Mouse (Mus musculus): ENCODE results near the gene C1d. TPM values are rescaled to one million over a fixed set of nuclear protein-coding genes. Genes with fewer than 3 reads are reported as not detected.

C1d gene
- polyA plus RNA-seq, 1 experiment from 2014 or later = 115 TPM

DNA sequence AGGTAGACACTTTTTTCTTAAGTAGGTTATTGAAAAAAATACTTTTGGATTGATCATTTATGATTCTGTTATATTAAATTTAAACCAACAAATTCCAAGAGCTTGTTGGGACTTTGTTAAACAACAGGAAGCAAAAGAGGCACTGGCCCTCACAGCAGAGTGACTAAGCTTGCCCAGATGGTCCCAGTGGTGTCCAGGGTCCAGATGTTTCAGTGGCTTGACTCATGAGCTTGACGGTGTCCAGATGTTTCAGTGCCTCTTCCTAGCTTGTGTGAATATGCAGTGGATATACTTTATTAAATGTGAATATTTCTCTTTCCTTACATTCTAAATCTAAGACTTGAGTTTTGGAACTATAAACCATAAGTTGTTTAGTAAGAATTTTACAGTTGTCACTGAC lies 11.4 kb downstream of the C1d start:
- ATAC-seq (replicated peaks; ENCODE audit: low FRiP score, low read depth) = no peak

DNA sequence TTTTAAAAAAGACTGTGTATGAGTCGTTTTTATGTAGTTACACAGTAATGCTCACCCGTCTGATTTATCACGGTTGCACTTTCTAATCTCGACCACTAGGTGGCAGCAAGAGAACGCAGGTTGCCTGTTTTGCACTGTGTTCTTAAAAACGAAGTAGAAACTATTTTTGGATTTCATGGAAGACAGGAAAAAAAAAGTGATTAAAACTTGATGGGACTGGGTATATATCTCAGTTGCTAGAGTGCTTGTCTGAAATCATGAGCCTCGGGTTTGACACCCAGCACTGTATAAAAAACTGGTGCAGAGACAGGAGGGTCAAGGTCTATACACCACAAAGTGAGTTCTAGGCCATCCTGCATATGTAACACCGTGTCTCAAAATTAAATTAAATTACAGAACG lies 22.6 kb downstream of the C1d start:
- Histone ChIP-seq H3K9me3 (replicated peaks; ENCODE audit: low read length) (no peaks in the 10 kb centered on the region), H3K4me1 (replicated peaks; ENCODE audit: insufficient read depth, low read length) (no peaks in the 10 kb centered on the region), H3K4me2 (ENCODE audit: low read length) (no peak overlapping the region), H3K27me3 (ENCODE audit: insufficient read depth, low read length) (no peaks in the 10 kb centered on the region), H3K9ac (ENCODE audit: low read depth, low read length) (no peak overlapping the region), H3K4me3 (replicated peaks; ENCODE audit: low read depth, low read length) (no peak overlapping the region), H3K36me3 (ENCODE audit: insufficient read depth, low read length) (no peaks in the 10 kb centered on the region), H3K27ac (no peak overlapping the region)
- TF ChIP-seq CTCF (IDR thresholded peaks at IDR 0.05; ENCODE audit: low read depth) = peak; percentile 96
- ATAC-seq (replicated peaks; ENCODE audit: low FRiP score, low read depth) (no peak; the same call in 1 of the 2 replicates), DNase-seq (ENCODE audit: low spot score) (peak; percentile 86)
- WGBS = 12% methylated on average over 9 of the region's 9 CpGs

More for the DNA sequence above, 11.4 kb downstream of the C1d start:
- Histone ChIP-seq H3K27me3 (ENCODE audit: insufficient read depth, low read length) (no peaks in the 10 kb centered on the region), H3K27ac (no peak overlapping the region), H3K4me1 (replicated peaks; ENCODE audit: insufficient read depth, low read length) (no peaks in the 10 kb centered on the region), H3K4me3 (replicated peaks; ENCODE audit: low read depth, low read length) (no peak overlapping the region), H3K9ac (ENCODE audit: low read depth, low read length) (no peak overlapping the region), H3K4me2 (ENCODE audit: low read length) (no peak overlapping the region), H3K9me3 (replicated peaks; ENCODE audit: low read length) (no peaks in the 10 kb centered on the region), H3K36me3 (ENCODE audit: insufficient read depth, low read length) (peaks cover 10% of the 10 kb centered on the region; the same call in 1 of the 2 replicates)
- WGBS = 85% methylated on average over 1 of the region's 1 CpGs
- TF ChIP-seq CTCF (IDR thresholded peaks at IDR 0.05; ENCODE audit: low read depth) = no peak
- no peak for DNase-seq (ENCODE audit: low spot score)

DNA sequence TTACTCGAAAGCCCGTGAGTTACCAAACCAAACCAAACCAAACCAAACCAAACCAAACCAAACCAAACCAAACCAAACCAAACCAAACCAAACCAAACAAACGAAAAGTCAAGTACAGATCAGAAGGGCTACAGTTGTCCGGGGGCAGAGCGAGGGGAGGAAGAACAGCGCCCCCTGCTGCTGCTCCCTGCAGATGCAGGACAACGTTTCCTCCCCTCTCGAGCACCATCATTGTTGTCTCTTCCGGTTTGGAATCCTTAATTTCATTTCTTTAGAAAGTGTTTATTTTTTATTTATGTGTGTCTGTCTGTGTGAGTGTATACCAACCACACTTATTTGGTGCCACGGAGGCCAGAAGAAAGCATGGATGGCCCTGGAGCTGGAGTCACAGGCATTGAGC lies 26.7 kb downstream of the C1d start:
- Histone ChIP-seq H3K9ac (ENCODE audit: low read depth, low read length) (no peak overlapping the region), H3K9me3 (replicated peaks; ENCODE audit: low read length) (no peaks in the 10 kb centered on the region), H3K4me2 (ENCODE audit: low read length) (no peak overlapping the region), H3K27ac (no peak overlapping the region), H3K36me3 (ENCODE audit: insufficient read depth, low read length) (no peaks in the 10 kb centered on the region), H3K4me1 (replicated peaks; ENCODE audit: insufficient read depth, low read length) (no peaks in the 10 kb centered on the region), H3K4me3 (replicated peaks; ENCODE audit: low read depth, low read length) (no peak overlapping the region), H3K27me3 (ENCODE audit: insufficient read depth, low read length) (no peaks in the 10 kb centered on the region)
- 75% methylated on average over 10 of the region's 10 CpGs for whole genome bisulfite sequencing
- DNase-seq (ENCODE audit: low spot score) (no peak), ATAC-seq (replicated peaks; ENCODE audit: low FRiP score, low read depth) (no peak)
- TF ChIP-seq CTCF (IDR thresholded peaks at IDR 0.05; ENCODE audit: low read depth) = 0 out of 2 replicates have a peak, but pooled peaks have one; percentile 35

DNA sequence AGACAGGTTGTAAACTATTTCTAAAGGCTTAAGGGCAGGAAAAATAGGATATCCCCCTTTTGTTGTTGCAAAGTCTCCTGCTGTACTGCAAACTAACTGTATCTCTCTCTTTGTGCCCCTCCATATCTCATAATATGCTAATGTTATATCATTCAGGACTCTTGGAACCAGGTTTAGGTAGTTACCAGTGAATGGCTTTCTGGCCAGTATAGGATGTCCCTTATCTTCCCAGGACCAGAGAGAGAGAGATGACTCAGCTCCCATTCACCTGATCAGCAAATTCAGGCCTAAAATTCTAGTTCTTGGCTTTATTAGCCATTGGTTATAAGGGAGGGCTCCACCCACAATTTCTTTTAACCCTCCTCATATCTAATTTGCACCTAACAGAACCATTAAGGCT lies 31.5 kb downstream of the C1d start:
- Histone ChIP-seq H3K9ac (ENCODE audit: low read depth, low read length) (no peak overlapping the region), H3K4me3 (replicated peaks; ENCODE audit: low read depth, low read length) (no peak overlapping the region), H3K36me3 (ENCODE audit: insufficient read depth, low read length) (no peaks in the 10 kb centered on the region), H3K27ac (no peak overlapping the region), H3K27me3 (ENCODE audit: insufficient read depth, low read length) (no peaks in the 10 kb centered on the region), H3K4me2 (ENCODE audit: low read length) (no peak overlapping the region), H3K4me1 (replicated peaks; ENCODE audit: insufficient read depth, low read length) (no peaks in the 10 kb centered on the region), H3K9me3 (replicated peaks; ENCODE audit: low read length) (no peaks in the 10 kb centered on the region)
- no peak for DNase-seq (ENCODE audit: low spot score)
- no peak for TF ChIP-seq CTCF (IDR thresholded peaks at IDR 0.05; ENCODE audit: low read depth)
- ATAC-seq (replicated peaks; ENCODE audit: low FRiP score, low read depth) = no peak

DNA sequence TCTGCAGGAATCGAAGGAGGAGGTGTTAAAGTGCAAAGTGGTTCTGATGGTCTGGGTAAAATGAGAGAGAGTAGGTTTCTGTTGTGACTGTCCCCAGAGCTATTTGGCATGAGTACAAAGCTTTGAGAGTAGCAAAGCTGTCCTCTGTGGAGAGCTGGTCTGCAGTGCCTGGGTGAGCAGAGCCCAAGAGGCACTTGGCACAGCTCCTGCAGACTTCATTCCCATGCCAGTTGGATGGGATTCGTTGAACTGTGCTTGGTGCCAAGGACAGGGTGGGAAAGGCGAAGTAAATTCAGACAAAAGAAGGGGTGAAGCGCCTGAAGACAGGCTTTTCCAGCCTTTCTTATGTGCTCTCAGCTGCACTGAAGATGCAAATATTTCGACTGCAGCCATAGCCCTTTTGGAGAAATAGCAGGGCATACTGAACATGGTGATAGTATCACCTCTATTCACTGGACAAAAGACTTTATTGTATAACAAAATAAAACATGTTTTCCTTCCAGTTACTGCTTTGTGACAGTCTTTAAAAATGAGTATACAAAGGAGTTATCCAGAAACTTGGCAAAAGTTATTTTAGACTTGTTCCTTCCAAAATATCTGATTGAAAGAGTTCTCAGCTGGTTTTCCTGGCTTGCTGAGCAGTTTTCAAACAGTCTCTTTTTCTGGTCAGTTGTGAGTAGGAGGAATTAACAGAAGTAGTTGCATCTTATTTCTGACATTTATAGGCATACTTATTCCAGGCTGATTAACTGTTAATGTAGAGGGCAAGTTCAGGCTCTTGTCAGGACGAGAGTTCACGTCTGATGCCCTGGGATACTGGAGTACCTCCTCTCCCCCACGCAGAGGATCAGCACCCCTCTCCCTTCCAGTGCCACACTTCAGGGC lies 48.9 kb downstream of the C1d start:
- Histone ChIP-seq H3K9ac (ENCODE audit: low read depth, low read length) (no peak overlapping the region), H3K4me3 (replicated peaks; ENCODE audit: low read depth, low read length) (no peak overlapping the region), H3K36me3 (ENCODE audit: insufficient read depth, low read length) (no peaks in the 10 kb centered on the region), H3K4me1 (replicated peaks; ENCODE audit: insufficient read depth, low read length) (no peaks in the 10 kb centered on the region), H3K9me3 (replicated peaks; ENCODE audit: low read length) (no peaks in the 10 kb centered on the region), H3K27ac (no peak overlapping the region), H3K27me3 (ENCODE audit: insufficient read depth, low read length) (no peaks in the 10 kb centered on the region), H3K4me2 (ENCODE audit: low read length) (no peak overlapping the region)
- DNase-seq (ENCODE audit: low spot score) = peak; percentile 21
- no peak for TF ChIP-seq CTCF (IDR thresholded peaks at IDR 0.05; ENCODE audit: low read depth)
- no peak for ATAC-seq (replicated peaks; ENCODE audit: low FRiP score, low read depth)
- 51% methylated on average over 8 of the region's 8 CpGs for WGBS

DNA sequence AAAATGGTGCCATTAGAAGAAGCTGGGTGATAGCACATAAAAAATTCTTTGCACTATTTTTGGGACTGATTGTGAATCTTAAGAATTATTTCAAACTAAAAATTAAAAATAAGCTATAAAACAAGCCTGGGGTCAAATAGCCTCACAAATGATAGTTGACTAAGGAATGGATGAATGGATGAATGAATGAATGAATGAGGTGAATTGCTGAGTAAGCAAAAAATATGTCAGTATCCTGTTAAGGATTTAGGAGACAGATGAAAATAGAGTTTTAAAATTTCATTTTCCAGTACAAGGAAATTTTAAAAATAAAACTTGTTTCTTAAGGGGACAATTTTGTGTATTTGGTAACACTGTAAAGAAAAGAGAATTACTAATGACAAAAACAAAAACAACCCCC lies 50.1 kb downstream of the C1d start:
- ATAC-seq (replicated peaks; ENCODE audit: low FRiP score, low read depth) = no peak
- no peak for TF ChIP-seq CTCF (IDR thresholded peaks at IDR 0.05; ENCODE audit: low read depth)
- no peak overlapping the region for H3K27ac ChIP-seq

More for the DNA sequence above, 50.1 kb downstream of the C1d start:
- Histone ChIP-seq H3K4me2 (ENCODE audit: low read length) (no peak overlapping the region), H3K27me3 (ENCODE audit: insufficient read depth, low read length) (no peaks in the 10 kb centered on the region), H3K4me3 (replicated peaks; ENCODE audit: low read depth, low read length) (no peak overlapping the region), H3K9ac (ENCODE audit: low read depth, low read length) (no peak overlapping the region), H3K9me3 (replicated peaks; ENCODE audit: low read length) (no peaks in the 10 kb centered on the region), H3K4me1 (replicated peaks; ENCODE audit: insufficient read depth, low read length) (no peaks in the 10 kb centered on the region), H3K36me3 (ENCODE audit: insufficient read depth, low read length) (no peaks in the 10 kb centered on the region)
- DNase-seq (ENCODE audit: low spot score) = no peak

Other genes starting within 250 kb of the C1d start
- gene Cnrip1, start 206.0 kb upstream of the C1d start, polyA plus RNA-seq (2015; fragmentation: Nextera tagmentation; extraction: Ambion mirVana) = 26.7 and 27.1 TPM in 2 replicates
- gene Plek, start 205.2 kb upstream of the C1d start, polyA plus RNA-seq (2015; fragmentation: Nextera tagmentation; extraction: Ambion mirVana) = 1.2 and 1.4 TPM in 2 replicates
- 103 and 105 TPM in 2 replicates for gene Ppp3r1, start 98.3 kb upstream of the C1d start, polyA plus RNA-seq (2015; fragmentation: Nextera tagmentation; extraction: Ambion mirVana)
- 23.2 and 24.0 TPM in 2 replicates for gene Wdr92, start 75.5 kb upstream of the C1d start, polyA plus RNA-seq (2015; fragmentation: Nextera tagmentation; extraction: Ambion mirVana)
- gene Pno1, start 46.0 kb upstream of the C1d start, polyA plus RNA-seq (2015; fragmentation: Nextera tagmentation; extraction: Ambion mirVana) = 76.9 and 77.3 TPM in 2 replicates